Mouse (Mus musculus): Measurements from ENCODE around the gene Arid5b.

Arid5b gene

GRCm38 (mm10) chr10:68078708-68079107, 199.8 kb downstream of the Arid5b start:
- no peak for DNase-seq

GRCm38 (mm10) chr10:68075181-68075580, 203.4 kb downstream of the Arid5b start:
- DNase-seq: no peak

- DNase-seq: no peak
These were observed 204.2 kb downstream of the Arid5b start for GRCm38 (mm10) chr10:68074291-68074690.

GRCm38 (mm10) chr10:68072626-68073025, 205.9 kb downstream of the Arid5b start:
- DNase-seq: no peak

- DNase-seq: no peak
These were observed 207.5 kb downstream of the Arid5b start for GRCm38 (mm10) chr10:68071041-68071440.

- no peak for DNase-seq
These were observed 210.1 kb downstream of the Arid5b start for GRCm38 (mm10) chr10:68068426-68068825.

- DNase-seq: no peak
These were observed 210.6 kb downstream of the Arid5b start for GRCm38 (mm10) chr10:68067961-68068360.

- no peak for DNase-seq
These were observed 212.4 kb downstream of the Arid5b start for GRCm38 (mm10) chr10:68066173-68066572.

GRCm38 (mm10) chr10:68064571-68064970, 214.0 kb downstream of the Arid5b start:
- no peak for DNase-seq

GRCm38 (mm10) chr10:68063806-68064545, 214.6 kb downstream of the Arid5b start:
- no peak for DNase-seq

GRCm38 (mm10) chr10:68061249-68061615, 217.3 kb downstream of the Arid5b start:
- no peak for DNase-seq

GRCm38 (mm10) chr10:68060590-68061248, 217.8 kb downstream of the Arid5b start:
- no peak for DNase-seq

GRCm38 (mm10) chr10:68058378-68058777, 220.2 kb downstream of the Arid5b start:
- DNase-seq: no peak

- DNase-seq: no peak
These were observed 220.7 kb downstream of the Arid5b start for GRCm38 (mm10) chr10:68057841-68058240.

- DNase-seq: no peak
These were observed 223.8 kb downstream of the Arid5b start for GRCm38 (mm10) chr10:68054706-68055105.

GRCm38 (mm10) chr10:68054131-68054530, 224.4 kb downstream of the Arid5b start:
- no peak for DNase-seq

GRCm38 (mm10) chr10:68052307-68052706, 226.2 kb downstream of the Arid5b start:
- peak; percentile 27 for DNase-seq

- DNase-seq: no peak
These were observed 227.1 kb downstream of the Arid5b start for GRCm38 (mm10) chr10:68051316-68051933.

- no peak for DNase-seq
These were observed 227.7 kb downstream of the Arid5b start for GRCm38 (mm10) chr10:68050882-68051281.

GRCm38 (mm10) chr10:68048641-68049305, 229.8 kb downstream of the Arid5b start:
- DNase-seq: no peak

GRCm38 (mm10) chr10:68044864-68045263, 233.7 kb downstream of the Arid5b start:
- DNase-seq: no peak

GRCm38 (mm10) chr10:68043973-68044372, 234.6 kb downstream of the Arid5b start:
- peak; percentile 30 for DNase-seq
